Mouse (Mus musculus) left cerebral cortex, adult 18-20 months (tissue): ENCODE measurements around the gene Tm2d1. TPM values are rescaled to one million over a fixed set of nuclear protein-coding genes. Genes with fewer than 3 reads are reported as not detected.

Experiments used
- DNase-seq, 2 experiments: peaks; one replicate each; pipeline ENCODE4 v3.0.0; 2021 to 2022; ENCODE audit warnings: low spot score in 2 of 2, mixed read lengths in 1 of 2
- total RNA-seq, 2 experiments: library from RNA; stranded (reverse); gene quantifications; 2 replicates each; pipeline ENCODE4 v1.2.3; 2021

The Tm2d1 gene
- total RNA-seq, 2 experiments from 2014 or later, result 45.7 to 46.2 TPM

GRCm38 (mm10) chr4:98335726-98336125, 47.4 kb downstream of the Tm2d1 start:
- no peak for DNase-seq

GRCm38 (mm10) chr4:98322223-98322622, 60.9 kb downstream of the Tm2d1 start:
- DNase-seq, result peak; percentile 94

- DNase-seq, result peak; percentile 38 to 52
Observed at GRCm38 (mm10) chr4:98321371-98322111, 61.6 kb downstream of the Tm2d1 start.

- no peak for DNase-seq
Observed at GRCm38 (mm10) chr4:98318769-98319168, 64.3 kb downstream of the Tm2d1 start.

- no peak for DNase-seq
Observed at GRCm38 (mm10) chr4:98317149-98317548, 66.0 kb downstream of the Tm2d1 start.

Other genes starting within 250 kb of the Tm2d1 start
- gene Patj, start 12.5 kb upstream of the Tm2d1 start, total RNA-seq, result 10 to 100 TPM; 11.8 to 14.7 TPM